Mouse (Mus musculus) midbrain, embryonic 16.5 days (tissue): ENCODE measurements at regions not wholly inside any gene's neighbourhood (a gene's known extent, or its start where the extent isn't known, plus 50 kb on each side); places are given as distances from the start of the nearest gene placed in this dataset.

Experiments used
- ATAC-seq: fragments of 200-750 bp; cut with Nextera tagmentation; 2 replicates; pipeline ENCODE4 v1.8.0; 2017; ENCODE audit warnings: moderate TSS enrichment
- H3K27ac ChIP-seq: fragments of 300-500 bp; sonication (generic); 2 replicates; pipeline ENCODE4 v1.5.1; 2014; ENCODE audit warnings: mild to moderate bottlenecking, low read length, mixed read lengths
- H3K27me3 ChIP-seq: fragments of 300-500 bp; sonication (generic); 2 replicates; pipeline ENCODE4 v1.6.1; 2014; ENCODE audit warnings: low read depth, low read length, mixed read lengths; ENCODE audit not compliant: control insufficient read depth, insufficient read depth
- H3K36me3 ChIP-seq: fragments of 300-500 bp; sonication (generic); 2 replicates; pipeline ENCODE4 v1.6.1; 2014; ENCODE audit warnings: mild to moderate bottlenecking, low read length, moderate library complexity, mixed read lengths; ENCODE audit not compliant: control insufficient read depth, insufficient read depth
- H3K4me1 ChIP-seq: fragments of 300-500 bp; sonication (generic); 2 replicates; pipeline ENCODE4 v1.6.1; 2014; ENCODE audit warnings: mild to moderate bottlenecking, low read length, mixed read lengths; ENCODE audit not compliant: control insufficient read depth, insufficient read depth
- H3K4me2 ChIP-seq: fragments of 300-500 bp; sonication (generic); 2 replicates; pipeline ENCODE4 v1.6.1; 2014; ENCODE audit warnings: mild to moderate bottlenecking, low read length, mixed read lengths
- H3K4me3 ChIP-seq: fragments of 300-500 bp; sonication (generic); 2 replicates; pipeline ENCODE4 v1.5.1; 2014; ENCODE audit warnings: low read depth, mild to moderate bottlenecking, low read length, moderate library complexity, mixed read lengths
- H3K9ac ChIP-seq: fragments of 300-500 bp; sonication (generic); 2 replicates; pipeline ENCODE4 v1.6.1; 2014; ENCODE audit warnings: low read depth, low read length, mixed read lengths
- H3K9me3 ChIP-seq: fragments of 300-500 bp; sonication (generic); replicated peaks from 2 replicates; pipeline ENCODE4 v1.6.1; 2014; ENCODE audit warnings: mild to moderate bottlenecking, low read length, mixed read lengths; ENCODE audit not compliant: control insufficient read depth, poor library complexity, severe bottlenecking
- WGBS: fragments of 180-500 bp; shearing (Covaris S2); extraction: QIAGEN DNeasy Blood & Tissue Kit; methylation state at CpG from one replicate; pipeline ENCODE4 v1.1.7; 2014; 5-methylcytosine and 5-hydroxymethylcytosine counted together

GRCm38 (mm10) chr14:110276192-110276591, 478.8 kb downstream of the Slitrk6 start:
- Histone ChIP-seq H3K4me2 (no peak overlapping the region), H3K27ac (no peak overlapping the region), H3K36me3 (no peaks in the 10 kb centered on the region), H3K9ac (no peak overlapping the region), H3K4me3 (no peak overlapping the region), H3K27me3 (no peaks in the 10 kb centered on the region), H3K9me3 (no peaks in the 10 kb centered on the region), H3K4me1 (no peaks in the 10 kb centered on the region)
- WGBS: 47% methylated on average over 1 of the region's 1 CpGs
- no peak for ATAC-seq

GRCm38 (mm10) chr14:110271270-110271669, 483.7 kb downstream of the Slitrk6 start:
- 82% methylated on average over 2 of the region's 2 CpGs for WGBS
- H3K9me3 ChIP-seq: no peaks in the 10 kb centered on the region
- no peak overlapping the region for H3K9ac ChIP-seq
- H3K27ac ChIP-seq: no peak overlapping the region
- H3K4me1 ChIP-seq: no peaks in the 10 kb centered on the region
- no peak overlapping the region for H3K4me3 ChIP-seq
- H3K36me3 ChIP-seq: no peaks in the 10 kb centered on the region
- H3K4me2 ChIP-seq: no peak overlapping the region
- ATAC-seq: no peak
- no peaks in the 10 kb centered on the region for H3K27me3 ChIP-seq

- Histone ChIP-seq H3K9ac (no peak overlapping the region), H3K4me1 (no peaks in the 10 kb centered on the region), H3K36me3 (no peaks in the 10 kb centered on the region), H3K27ac (no peak overlapping the region), H3K9me3 (no peaks in the 10 kb centered on the region), H3K27me3 (no peaks in the 10 kb centered on the region), H3K4me2 (no peak overlapping the region), H3K4me3 (no peak overlapping the region)
- WGBS: 75% methylated on average over 1 of the region's 1 CpGs
- no peak for ATAC-seq
Observed at GRCm38 (mm10) chr14:110244466-110244865, 510.5 kb downstream of the Slitrk6 start.

GRCm38 (mm10) chr14:110243549-110243948, 511.4 kb downstream of the Slitrk6 start:
- H3K36me3 ChIP-seq: no peaks in the 10 kb centered on the region
- WGBS: 87% methylated on average over 2 of the region's 2 CpGs
- H3K27ac ChIP-seq: no peak overlapping the region
- H3K4me1 ChIP-seq: no peaks in the 10 kb centered on the region
- ATAC-seq: no peak
- no peak overlapping the region for H3K4me2 ChIP-seq
- H3K9me3 ChIP-seq: no peaks in the 10 kb centered on the region
- H3K9ac ChIP-seq: no peak overlapping the region
- no peak overlapping the region for H3K4me3 ChIP-seq
- no peaks in the 10 kb centered on the region for H3K27me3 ChIP-seq

- 55% methylated on average over 2 of the region's 2 CpGs for WGBS
Observed at GRCm38 (mm10) chr14:110238800-110239199, 516.1 kb downstream of the Slitrk6 start.

DNA sequence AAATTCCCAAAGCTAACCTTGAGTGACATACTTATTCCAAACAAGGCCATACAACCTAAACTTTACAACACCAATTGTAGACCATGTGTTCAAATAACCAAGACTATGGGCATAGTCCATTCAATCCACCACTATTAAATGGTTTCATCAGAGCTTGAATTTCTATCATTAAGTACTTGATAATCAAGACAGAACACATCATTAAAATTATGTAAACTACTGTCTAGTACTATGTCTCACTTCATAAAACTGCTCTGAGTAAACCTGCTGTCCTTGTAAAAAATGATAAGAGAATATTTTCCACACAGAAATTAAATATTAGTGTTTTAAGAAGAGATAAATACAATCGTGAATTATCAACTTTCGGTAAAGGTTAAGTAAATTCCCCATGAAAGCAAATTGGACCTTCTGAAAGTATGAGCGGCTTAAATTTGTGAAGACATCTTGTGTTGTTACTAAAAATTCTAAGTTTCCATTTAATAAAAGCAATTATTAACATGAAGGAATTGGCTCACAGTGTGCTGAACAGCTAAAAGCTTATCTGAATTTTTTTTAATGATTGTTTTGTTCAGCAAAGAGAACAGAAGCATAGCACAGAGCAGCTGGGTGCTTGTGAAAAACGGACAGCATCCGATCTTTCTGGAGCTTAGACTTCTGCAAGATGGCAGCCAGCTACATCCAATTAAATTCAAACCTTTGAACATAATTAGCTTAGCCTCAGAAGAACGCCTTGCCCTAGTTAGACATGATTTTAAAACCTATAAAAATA, 530.1 kb downstream of the Slitrk6 start:
- Histone ChIP-seq H3K9ac (no peak overlapping the region), H3K36me3 (no peaks in the 10 kb centered on the region), H3K27ac (no peak overlapping the region), H3K4me2 (no peak overlapping the region), H3K4me3 (no peak overlapping the region), H3K27me3 (no peaks in the 10 kb centered on the region), H3K9me3 (no peaks in the 10 kb centered on the region), H3K4me1 (no peaks in the 10 kb centered on the region)
- WGBS: 75% methylated on average over 6 of the region's 6 CpGs
- ATAC-seq: no peak

More at GRCm38 (mm10) chr14:110238800-110239199, 516.1 kb downstream of the Slitrk6 start:
- no peak for ATAC-seq
- Histone ChIP-seq H3K9me3 (no peaks in the 10 kb centered on the region), H3K4me1 (no peaks in the 10 kb centered on the region), H3K9ac (no peak overlapping the region), H3K27me3 (no peaks in the 10 kb centered on the region), H3K4me2 (no peak overlapping the region), H3K4me3 (no peak overlapping the region), H3K36me3 (no peaks in the 10 kb centered on the region), H3K27ac (no peak overlapping the region)

DNA sequence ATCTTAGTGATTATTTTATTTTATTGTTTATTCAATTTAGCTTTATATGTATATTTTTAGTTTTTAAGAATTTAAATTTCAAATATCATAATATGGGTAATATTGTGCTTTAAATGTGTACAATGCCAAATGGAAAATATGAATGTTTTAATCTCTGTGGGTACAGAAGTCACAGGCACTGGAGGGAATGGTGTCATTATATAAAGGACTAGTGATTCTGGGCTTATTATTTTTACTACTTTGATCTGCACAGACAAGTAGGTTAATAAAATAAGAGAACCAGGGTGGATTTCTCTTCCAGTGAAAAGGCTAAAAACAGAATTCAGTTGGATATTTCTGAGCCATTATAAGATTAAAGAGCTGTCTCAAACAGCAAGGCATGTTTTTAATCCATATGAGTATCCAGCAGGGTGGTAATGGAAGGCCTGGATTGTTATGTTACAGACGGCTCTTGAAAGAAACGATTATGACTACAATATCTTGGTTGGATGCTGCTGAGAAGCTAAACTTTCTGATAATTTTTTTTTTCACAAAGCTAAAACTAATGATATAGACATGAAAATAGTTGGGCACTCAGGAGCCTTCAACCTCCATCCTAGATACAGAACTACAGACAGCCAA, 563.9 kb downstream of the Slitrk6 start:
- Histone ChIP-seq H3K9me3 (no peaks in the 10 kb centered on the region), H3K4me3 (no peak overlapping the region), H3K4me2 (no peak overlapping the region), H3K36me3 (no peaks in the 10 kb centered on the region), H3K9ac (no peak overlapping the region), H3K27ac (no peak overlapping the region), H3K4me1 (no peaks in the 10 kb centered on the region), H3K27me3 (no peaks in the 10 kb centered on the region)
- ATAC-seq: peak; percentile 72; the same call in 1 of the 2 replicates
- WGBS: 69% methylated on average over 2 of the region's 2 CpGs

DNA sequence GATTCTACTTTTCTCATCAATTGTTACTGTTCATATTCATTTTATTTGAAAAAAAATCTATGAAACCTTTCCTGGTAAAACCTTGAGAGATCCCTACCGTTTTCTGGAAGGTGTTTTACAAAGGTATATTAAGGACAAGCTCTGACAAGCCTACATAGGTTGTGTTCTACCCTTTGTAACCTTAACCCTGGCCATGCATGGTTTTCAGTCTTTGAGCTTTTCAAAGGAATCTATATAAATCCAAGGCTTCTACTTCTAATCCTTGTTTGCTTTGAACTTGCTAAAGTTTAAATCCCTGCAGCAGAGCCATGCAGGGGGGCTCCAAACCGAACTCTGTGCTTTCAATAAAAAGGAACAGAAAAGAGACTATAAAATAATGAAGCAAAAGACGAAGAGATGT, 564.5 kb downstream of the Slitrk6 start:
- ATAC-seq: peak; percentile 79
- Histone ChIP-seq H3K9ac (no peak overlapping the region), H3K4me1 (no peaks in the 10 kb centered on the region), H3K27me3 (no peaks in the 10 kb centered on the region), H3K9me3 (no peaks in the 10 kb centered on the region), H3K4me2 (no peak overlapping the region), H3K4me3 (no peak overlapping the region), H3K27ac (no peak overlapping the region), H3K36me3 (no peaks in the 10 kb centered on the region)
- WGBS: 43% methylated on average over 3 of the region's 3 CpGs

DNA sequence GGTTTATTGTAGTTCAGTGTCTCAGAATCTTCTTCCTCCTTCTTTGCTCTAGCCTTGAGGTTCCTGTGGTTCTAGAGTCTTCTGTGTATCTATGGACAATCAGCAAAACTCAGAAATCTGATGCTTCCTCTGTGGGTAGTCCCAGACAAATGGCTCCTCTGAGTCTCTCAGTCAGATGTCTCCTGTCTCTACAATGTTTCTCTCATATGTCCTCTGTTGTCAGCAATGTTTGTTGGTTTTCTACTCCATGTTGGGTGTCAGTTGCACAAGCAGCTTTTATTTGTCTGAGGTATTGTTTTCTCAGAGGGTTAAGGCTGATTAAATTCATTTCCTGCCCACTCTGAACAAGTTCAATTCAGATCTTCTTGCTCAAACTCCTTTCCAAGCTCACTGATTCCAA, 575.8 kb downstream of the Slitrk6 start:
- Histone ChIP-seq H3K27me3 (no peaks in the 10 kb centered on the region), H3K4me2 (no peak overlapping the region)
- no peak for ATAC-seq

More for the DNA sequence above, 575.8 kb downstream of the Slitrk6 start:
- H3K4me3 ChIP-seq: no peak overlapping the region
- H3K27ac ChIP-seq: no peak overlapping the region
- no peaks in the 10 kb centered on the region for H3K9me3 ChIP-seq
- no peaks in the 10 kb centered on the region for H3K4me1 ChIP-seq
- H3K36me3 ChIP-seq: no peaks in the 10 kb centered on the region
- H3K9ac ChIP-seq: no peak overlapping the region
